ENCODE assay signal across 8 mouse cellular contexts in the genomic region with DNA sequence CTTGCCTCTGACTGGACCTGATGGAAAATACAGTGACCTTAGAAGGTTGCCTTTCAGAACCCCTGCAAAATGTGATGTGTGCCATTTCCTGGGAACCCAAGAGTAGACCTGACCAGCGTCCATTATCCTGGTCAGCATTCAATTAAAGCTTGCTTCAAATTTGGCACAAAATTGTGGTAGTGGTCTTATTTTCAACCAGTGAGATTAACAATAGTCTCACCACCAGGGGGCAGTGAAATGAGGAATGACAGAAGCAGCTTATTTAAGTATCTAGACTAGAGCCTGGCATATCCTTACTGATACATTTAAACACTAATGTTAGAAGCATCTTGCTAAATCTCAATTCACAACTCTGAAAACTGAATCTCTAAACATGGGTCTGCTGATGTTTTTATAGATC. TPM values are rescaled to one million over a fixed set of nuclear protein-coding genes. Genes with fewer than 3 reads are reported as not detected.
DNase-seq lines count a peak whose midpoint lies in the region; TF ChIP-seq lines count a peak whose summit lies in the region.

No protein-coding gene starts in this region.

- H3K27ac ChIP-seq in ES-E14 (ENCODE audit: insufficient read depth, low read depth, low read length, poor library complexity, severe bottlenecking): no peak overlapping the region

- peak; percentile 54 to 65 for DNase-seq in cerebellum, postnatal 14 days
- DNase-seq in cerebellum, postnatal 36 days: no peak
- DNase-seq in left cerebral cortex, postnatal 14 days (ENCODE audit: low spot score in 2 of 2): peak; percentile 43 to 62
- DNase-seq in left cerebral cortex, postnatal 36 days (ENCODE audit: low spot score in 2 of 2): no peak
- DNase-seq in ES-E14 (ENCODE audit: low read depth, low spot score): peak; percentile 54
- peak; percentile 46 to 58 for DNase-seq in kidney, postnatal 36 days
- no peak for DNase-seq in urinary bladder, postnatal 4 days (ENCODE audit: low spot score in 2 of 2)
- no peak for DNase-seq in Muller cell, postnatal 12 days (ENCODE audit: inconsistent ontology term)

- no peak overlapping the region for H3K4me3 ChIP-seq in ES-E14 (ENCODE audit: insufficient read depth in 1 of 2, low read depth in 1 of 2, low read length in 2 of 2, poor library complexity in 1 of 2, severe bottlenecking in 1 of 2)

- H3K4me1 ChIP-seq in ES-E14 (ENCODE audit: control insufficient read depth in 2 of 2, insufficient read depth in 2 of 2, low read length in 2 of 2, poor library complexity in 1 of 2): no peaks in the 10 kb centered on the region

- H3K36me3 ChIP-seq in ES-E14 (ENCODE audit: control insufficient read depth, insufficient read depth, low read length, poor library complexity, severe bottlenecking): no peaks in the 10 kb centered on the region

- intact Hi-C loops in left cerebral cortex, postnatal 14 days (cut with DNase I): loop anchor here (2.0 kb wide), 1 partner anchor 165 kb away; no protein-coding TSS in a partner anchor
- intact Hi-C loops in left cerebral cortex, postnatal 36 days (cut with DNase I): loop anchor here (1.0 kb wide), 1 partner anchor 166 kb away; no protein-coding TSS in a partner anchor

- in situ Hi-C loops in ES-E14 (cut with MboI; ENCODE audit: low sequenced_read_pairs in 2 of 2, unreplicated experiment in 2 of 2): loop anchor here in 1 of 2 experiments (10.0 kb wide), 1 partner anchor 169 kb away; the partner anchor contains the start of gene Gm10053

- no peaks in the 10 kb centered on the region for H3K9me3 ChIP-seq in ES-E14 (ENCODE audit: control insufficient read depth, insufficient read depth, low read depth, low read length)

- no peak overlapping the region for H3K9ac ChIP-seq in ES-E14 (ENCODE audit: insufficient read depth, low read depth, low read length, poor library complexity, severe bottlenecking)

TF ChIP-seq in ES-E14, 5 proteins besides CTCF, POLR2A, EP300 and RAD21:
- TF ChIP-seq HCFC1 (IDR thresholded peaks at IDR 0.05; ENCODE audit: borderline replicate concordance, insufficient read depth, low read length) (no peak), MAFK (IDR thresholded peaks at IDR 0.05; ENCODE audit: insufficient read depth, low read depth, low read length) (no peak), ZC3H11A (IDR thresholded peaks at IDR 0.05; ENCODE audit: borderline replicate concordance, low read depth, low read length) (0 out of 2 replicates have a peak, but pooled peaks have one; percentile 23), CHD2 (IDR thresholded peaks at IDR 0.05; ENCODE audit: low read depth, low read length) (no peak), ZNF384 (IDR thresholded peaks at IDR 0.05; ENCODE audit: low read depth, low read length) (no peak)

RNA-seq across cellular contexts. Expression of gene Tmem252, which starts 31.6 kb away (rescaled TPM):
- total RNA-seq in left cerebral cortex, postnatal 14 days (2021): 1 to 10 TPM in 1 of 2 experiments, under 1 TPM in 1; 0.66 to 1.7 TPM
- total RNA-seq in left cerebral cortex, postnatal 36 days (2021): under 1 TPM; 0.23 to 0.42 TPM
- total RNA-seq in ES-E14 (2012; rRNA removed): 0.22 and 0.42 TPM in 2 replicates

Comparison
In these comparisons a context has a peak if more than half of its experiments do, and no peak if none do; other contexts are left out.
1. DNase-seq: peak in cerebellum, postnatal 14 days (2 of 2), left cerebral cortex, postnatal 14 days (2 of 2), ES-E14 (single experiment) and kidney, postnatal 36 days (2 of 2); none in cerebellum, postnatal 36 days (0 of 2), left cerebral cortex, postnatal 36 days (0 of 2), urinary bladder, postnatal 4 days (0 of 2) and Muller cell, postnatal 12 days (single experiment).